Mouse (Mus musculus) stomach, adult 2 months (tissue): ENCODE data around the gene Aph1b. TPM values are rescaled to one million over a fixed set of nuclear protein-coding genes. Genes with fewer than 3 reads are reported as not detected.

ENCODE experiments used
- polyA plus RNA-seq: library from polyadenylated mRNA; depleted of rRNA; stranded (reverse); fragments of >200 nt; gene quantifications from 2 replicates; pipeline ENCODE4 v1.2.3, GENCODE M21; 2012; rRNA removed

Aph1b gene
- 1.6 and 1.8 TPM in 2 replicates for polyA plus RNA-seq

GRCm38 (mm10) chr9:66795464-66796324, at the start of gene Aph1b:
TSS of gene Aph1b (minus strand) at chr9:66795490.

GRCm38 (mm10) chr9:66834318-66835096, 39.2 kb upstream of the Aph1b start, which contains the start of gene Aph1c:
TSS of gene Aph1c (minus strand) at chr9:66834726.

GRCm38 (mm10) chr9:66796739-66797138, 1.4 kb upstream of the Aph1b start, which contains the start of gene Gm10647:
TSS of gene Gm10647 (plus strand) at chr9:66797039.

Other genes with a start within 250 kb of the Aph1b start
- gene Usp3, start 202.3 kb downstream of the Aph1b start, polyA plus RNA-seq = 10.4 and 10.5 TPM in 2 replicates
- gene Car12, start 81.8 kb downstream of the Aph1b start, polyA plus RNA-seq = 11.9 and 43.5 TPM in 2 replicates
- not detected in 2 replicates for gene Gm10647, start 1.5 kb upstream of the Aph1b start, polyA plus RNA-seq
- gene Aph1c, start 39.2 kb upstream of the Aph1b start, polyA plus RNA-seq = 0.42 and 0.66 TPM in 2 replicates
- 1.2 and 2.0 TPM in 2 replicates for gene Rab8b, start 124.2 kb upstream of the Aph1b start, polyA plus RNA-seq
- 4.6 and 4.9 TPM in 2 replicates for gene Rps27l, start 150.6 kb upstream of the Aph1b start, polyA plus RNA-seq
- 7.5 and 19.6 TPM in 2 replicates for gene Lactb, start 180.0 kb upstream of the Aph1b start, polyA plus RNA-seq